Mouse (Mus musculus) embryonic fibroblast, embryonic 13.5 days (primary cell): ENCODE results near the gene Nub1. TPM values are rescaled to one million over a fixed set of nuclear protein-coding genes. Genes with fewer than 3 reads are reported as not detected.
"Not testable (repeated sequence)": the region's sequence is repeated elsewhere in the genome, so short reads cannot be mapped to it uniquely, and the experiment has no call there.

Experiments
- H3K27ac ChIP-seq: 2 replicates; pipeline ENCODE4 v1.5.1; 2012; ENCODE audit warnings: low read length, control low read depth, inconsistent platforms; ENCODE audit not compliant: insufficient read depth
- H3K4me1 ChIP-seq: 2 replicates; pipeline ENCODE4 v1.6.1; 2011; ENCODE audit warnings: low read length; ENCODE audit not compliant: control insufficient read depth, insufficient read depth
- H3K4me3 ChIP-seq: 2 replicates; pipeline ENCODE4 v1.5.1; 2011; ENCODE audit warnings: mild to moderate bottlenecking, control low read depth, low read length; ENCODE audit not compliant: insufficient read depth
- CTCF ChIP-seq: IDR thresholded peaks from 2 replicates; pipeline ENCODE4 v1.5.1; 2011; ENCODE audit warnings: mild to moderate bottlenecking, control low read depth, low read length, moderate library complexity, borderline replicate concordance; ENCODE audit not compliant: insufficient read depth
- POLR2A ChIP-seq: IDR thresholded peaks from 2 replicates; pipeline ENCODE4 v1.6.1; 2011; ENCODE audit warnings: low read depth, mild to moderate bottlenecking, control low read depth, low read length, moderate library complexity
- polyA plus RNA-seq: library from polyadenylated mRNA; stranded (reverse); fragments of >200 nt; gene quantifications from 2 replicates; pipeline ENCODE4 v1.2.4, GENCODE M21; 2011; ENCODE audit warnings: low read depth; ENCODE audit not compliant: missing spikeins, insufficient read length

Nub1 gene
- polyA plus RNA-seq, 1 experiment = 49.5 TPM

DNA sequence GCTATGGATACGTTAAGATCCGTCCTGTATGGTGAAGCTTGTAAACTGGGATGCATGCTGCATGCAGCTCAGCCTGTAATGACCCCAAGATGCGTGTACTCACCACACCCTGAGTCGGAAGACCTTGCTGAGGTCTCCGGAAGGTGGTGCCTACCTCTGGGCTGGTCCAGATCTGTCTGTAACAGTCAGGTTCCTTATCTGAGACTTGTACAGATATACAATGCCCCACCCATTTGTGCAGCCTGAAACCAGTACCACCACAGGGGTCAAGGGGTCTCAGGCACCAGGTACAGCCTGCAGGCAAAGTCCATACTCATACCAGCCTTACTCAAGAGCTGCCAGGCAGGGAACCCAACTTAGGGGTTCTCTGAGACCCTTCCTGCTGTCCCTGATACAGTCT, 32.6 kb upstream of the Nub1 start:
- H3K4me3 ChIP-seq = no peak overlapping the region
- TF ChIP-seq CTCF (no peak), POLR2A (no peak)
- no peak overlapping the region for H3K27ac ChIP-seq
- H3K4me1 ChIP-seq = no peaks in the 10 kb centered on the region

GRCm38 (mm10) chr5:24654491-24654890, 30.8 kb upstream of the Nub1 start:
- H3K4me3 ChIP-seq = no peak overlapping the region

GRCm38 (mm10) chr5:24657113-24657512, 28.2 kb upstream of the Nub1 start:
- H3K4me1 ChIP-seq = no peaks in the 10 kb centered on the region
- no peak overlapping the region for H3K4me3 ChIP-seq
- no peak overlapping the region for H3K27ac ChIP-seq
- no peak for TF ChIP-seq POLR2A
- TF ChIP-seq CTCF = no peak

More at GRCm38 (mm10) chr5:24654491-24654890, 30.8 kb upstream of the Nub1 start:
- no peak for TF ChIP-seq CTCF
- no peak for TF ChIP-seq POLR2A
- H3K27ac ChIP-seq = no peak overlapping the region
- H3K4me1 ChIP-seq = no peaks in the 10 kb centered on the region

DNA sequence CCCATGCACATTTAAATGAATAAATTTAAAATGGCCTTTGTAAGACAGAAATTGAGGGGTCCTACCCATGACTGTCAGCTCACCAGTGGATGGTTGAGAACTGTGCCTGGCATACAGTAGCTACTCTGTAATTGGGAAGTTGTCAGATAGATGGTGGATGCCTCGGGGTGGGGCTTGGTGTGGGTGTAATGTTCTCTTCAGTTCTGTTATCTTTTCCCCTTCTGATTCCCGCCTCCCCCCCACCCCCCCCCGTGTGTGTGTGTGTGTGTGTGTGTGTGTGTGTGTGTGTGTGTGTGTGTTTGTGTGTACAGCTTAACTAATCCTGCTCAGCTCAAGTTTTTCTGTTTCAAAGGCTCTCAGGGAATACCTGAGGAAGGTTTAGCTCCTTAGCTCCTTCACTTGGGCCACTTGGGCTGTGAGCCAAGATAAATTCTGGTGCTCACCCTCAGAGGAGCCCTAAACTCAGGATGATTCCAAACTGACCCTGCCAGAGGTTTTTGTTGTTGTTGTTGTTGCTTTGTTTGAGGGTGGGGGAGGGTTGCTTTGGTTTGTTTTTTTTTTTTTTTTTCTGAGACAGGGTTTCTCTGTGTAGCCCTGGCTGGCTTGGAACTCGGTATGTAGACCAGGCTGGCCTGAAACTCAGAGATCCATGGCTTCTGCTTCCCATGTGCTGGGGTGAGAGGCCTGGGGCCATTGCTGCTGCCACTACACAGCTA, 25.5 kb upstream of the Nub1 start:
- H3K4me3 ChIP-seq = no peak overlapping the region

DNA sequence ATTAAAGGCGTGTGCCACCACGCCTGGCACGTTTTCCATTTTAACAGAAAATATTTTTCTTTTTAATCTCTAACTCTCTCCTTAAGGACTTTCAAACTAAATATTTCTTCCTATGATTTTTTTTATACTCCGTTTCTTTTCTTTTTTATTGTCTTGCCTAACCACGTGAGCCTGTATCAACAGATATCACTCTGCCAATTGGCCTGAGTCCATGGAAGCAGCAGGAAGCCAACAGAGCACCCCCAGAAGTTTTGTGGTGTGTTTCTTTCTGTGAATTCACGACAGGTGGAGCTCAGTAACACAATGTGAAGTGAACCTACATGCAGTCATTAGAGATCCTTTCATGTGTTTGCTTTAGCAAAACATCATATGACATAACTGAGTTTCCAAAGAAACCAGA, 23.9 kb upstream of the Nub1 start:
- TF ChIP-seq CTCF (no peak), POLR2A (no peak)

More for the DNA sequence above, 25.5 kb upstream of the Nub1 start:
- Histone ChIP-seq H3K4me1 (no peaks in the 10 kb centered on the region), H3K27ac (no peak overlapping the region)
- no peak for TF ChIP-seq CTCF
- TF ChIP-seq POLR2A = no peak

DNA sequence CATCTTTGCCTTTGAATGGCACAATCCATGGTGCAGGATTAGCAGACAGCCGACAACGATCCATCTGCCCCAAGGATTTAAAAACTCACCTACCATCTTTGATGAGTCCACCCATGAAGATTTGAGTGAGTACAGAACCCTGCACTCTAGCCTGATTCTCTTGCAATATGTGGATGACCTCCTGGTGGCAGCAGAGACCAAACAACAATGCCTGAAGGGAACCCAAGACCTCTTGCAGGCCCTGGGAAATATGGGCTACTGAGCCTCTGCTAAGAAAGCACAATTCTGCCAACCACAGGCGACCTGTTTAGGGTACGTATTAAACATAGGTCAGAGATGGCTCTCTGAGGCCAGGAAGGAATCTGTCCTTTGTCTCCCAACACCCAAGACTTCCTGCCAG, 11.1 kb upstream of the Nub1 start:
- Histone ChIP-seq H3K4me1 (no peaks in the 10 kb centered on the region), H3K4me3 (no peak overlapping the region), H3K27ac (no peak overlapping the region)
- TF ChIP-seq CTCF (peak; percentile 47; the same call in 1 of the 2 replicates), POLR2A (no peak)

More for the DNA sequence above, 23.9 kb upstream of the Nub1 start:
- Histone ChIP-seq H3K27ac (no peak overlapping the region), H3K4me1 (no peaks in the 10 kb centered on the region), H3K4me3 (no peak overlapping the region)

DNA sequence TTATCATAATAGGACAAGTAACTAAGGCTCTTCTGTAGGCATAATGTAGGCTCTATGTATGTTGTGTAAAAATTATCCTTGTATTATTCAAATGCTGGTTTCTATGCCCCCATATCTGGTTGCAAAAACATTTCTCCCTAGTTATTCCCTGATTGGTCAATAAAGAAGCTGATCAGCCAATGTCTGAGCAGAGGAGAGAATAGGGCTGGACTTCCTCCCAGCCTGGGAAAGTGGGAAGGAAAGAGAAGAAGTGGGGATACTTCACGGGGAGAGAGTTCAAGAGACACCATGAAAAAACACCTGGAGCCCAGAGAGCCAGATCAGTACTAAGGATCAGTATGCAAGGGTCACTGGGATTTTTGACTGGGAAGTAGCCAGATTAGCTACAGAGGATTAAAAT, 3.9 kb upstream of the Nub1 start:
- H3K27ac ChIP-seq = no peak overlapping the region
- peaks cover 3% of the 10 kb centered on the region; the same call in 1 of the 2 replicates for H3K4me1 ChIP-seq
- TF ChIP-seq POLR2A = no peak
- no peak for TF ChIP-seq CTCF
- H3K4me3 ChIP-seq = no peak overlapping the region

- peak overlapping the region; percentile 44 for H3K4me3 ChIP-seq
Observed at GRCm38 (mm10) chr5:24684578-24685365, 560 bp upstream of the Nub1 start.

GRCm38 (mm10) chr5:24686176-24686575, 844 bp downstream of the Nub1 start:
- H3K4me1 ChIP-seq = peaks cover 8% of the 10 kb centered on the region; the same call in 1 of the 2 replicates
- H3K4me3 ChIP-seq = peak overlapping the region; percentile 90
- peak overlapping the region; percentile 75 for H3K27ac ChIP-seq
- no peak for TF ChIP-seq CTCF
- TF ChIP-seq POLR2A = 0 out of 2 replicates have a peak, but pooled peaks have one; percentile 22

More at GRCm38 (mm10) chr5:24684578-24685365, 560 bp upstream of the Nub1 start:
- Histone ChIP-seq H3K4me1 (peaks cover 8% of the 10 kb centered on the region; the same call in 1 of the 2 replicates), H3K27ac (peak overlapping the region; percentile 99)
- no peak for TF ChIP-seq CTCF
- peak; percentile 40; the same call in 1 of the 2 replicates for TF ChIP-seq POLR2A

DNA sequence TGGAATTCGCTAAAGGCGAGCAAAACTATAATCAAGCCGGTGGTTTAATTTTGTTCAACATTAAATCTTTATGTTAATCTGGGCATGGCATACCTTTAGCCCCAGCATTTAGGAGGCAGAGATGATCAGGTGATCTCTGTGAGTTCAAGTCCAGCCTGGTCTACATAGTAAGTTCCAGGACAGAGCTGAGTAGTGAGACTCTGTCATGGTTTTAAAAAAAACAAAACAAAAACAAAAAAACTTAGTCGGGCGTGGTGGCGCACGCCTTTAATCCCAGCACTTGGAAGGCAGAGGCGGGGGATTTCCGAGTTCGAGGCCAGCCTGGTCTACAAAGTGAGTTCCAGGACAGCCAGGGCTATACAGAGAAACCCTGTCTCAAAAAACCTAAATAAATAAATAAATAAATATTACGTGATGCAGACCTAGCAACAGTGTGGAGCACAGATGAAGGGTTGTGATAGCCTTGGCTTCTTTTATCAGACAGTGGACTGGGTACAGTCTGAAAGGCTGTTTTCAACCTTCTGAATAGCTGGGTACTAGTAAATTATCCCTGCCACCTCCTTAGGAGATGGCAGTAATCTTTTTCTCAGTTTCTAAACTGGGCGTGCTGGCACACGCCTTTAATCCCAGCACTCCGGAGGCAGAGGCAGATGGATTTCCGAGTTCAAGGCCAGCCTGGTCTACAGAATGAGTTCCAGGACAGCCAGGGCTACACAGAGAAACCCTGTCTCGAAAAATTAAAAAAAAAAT, 1.5 kb downstream of the Nub1 start:
- H3K27ac ChIP-seq = peak overlapping the region; percentile 75
- H3K4me1 ChIP-seq = not testable (repeated sequence)
- H3K4me3 ChIP-seq = peak overlapping the region; percentile 90
